Mouse (Mus musculus) liver, embryonic 11.5 days (tissue): ENCODE data around the gene Senp7. TPM values are rescaled to one million over a fixed set of nuclear protein-coding genes. Genes with fewer than 3 reads are reported as not detected.
"Not testable (repeated sequence)": the region's sequence is repeated elsewhere in the genome, so short reads cannot be mapped to it uniquely, and the experiment has no call there.

Experiments
- ATAC-seq: fragments of 200-750 bp; cut with Nextera tagmentation; replicated peaks from 2 replicates; pipeline ENCODE4 v1.8.0; 2017; ENCODE audit warnings: moderate number of reproducible peaks, mild to moderate bottlenecking, moderate TSS enrichment, moderate library complexity; ENCODE audit not compliant: low FRiP score
- DNase-seq: peaks from one replicate; pipeline ENCODE4 v3.0.0-alpha.2; 2017; ENCODE audit warnings: low spot score
- H3K27ac ChIP-seq: fragments of 300-500 bp; sonication (generic); 2 replicates; pipeline ENCODE4 v1.5.1; 2014; ENCODE audit warnings: mild to moderate bottlenecking, low read depth, low read length, control low read depth
- H3K27me3 ChIP-seq: fragments of 300-500 bp; sonication (generic); replicated peaks from 2 replicates; pipeline ENCODE4 v1.6.1; 2014; ENCODE audit warnings: low read length, mixed read lengths; ENCODE audit not compliant: control insufficient read depth, insufficient read depth
- H3K36me3 ChIP-seq: fragments of 300-500 bp; sonication (generic); 2 replicates; pipeline ENCODE4 v1.6.1; 2014; ENCODE audit warnings: mild to moderate bottlenecking, low read length, moderate library complexity, mixed read lengths; ENCODE audit not compliant: control insufficient read depth, insufficient read depth
- H3K4me1 ChIP-seq: fragments of 300-500 bp; sonication (generic); replicated peaks from 2 replicates; pipeline ENCODE4 v1.6.1; 2014; ENCODE audit warnings: low read length, mixed read lengths; ENCODE audit not compliant: control insufficient read depth, insufficient read depth
- H3K4me2 ChIP-seq: fragments of 300-500 bp; sonication (generic); 2 replicates; pipeline ENCODE4 v1.6.1; 2014; ENCODE audit warnings: mild to moderate bottlenecking, control low read depth, moderate library complexity
- H3K4me3 ChIP-seq: fragments of 300-500 bp; sonication (generic); 2 replicates; pipeline ENCODE4 v1.5.1; 2014; ENCODE audit warnings: low read depth, low read length, control low read depth
- H3K9ac ChIP-seq: fragments of 300-500 bp; sonication (generic); 2 replicates; pipeline ENCODE4 v1.6.1; 2014; ENCODE audit warnings: low read depth, low read length, control low read depth
- H3K9me3 ChIP-seq: fragments of 300-500 bp; sonication (generic); 2 replicates; pipeline ENCODE4 v1.6.1; 2016; ENCODE audit warnings: low read length, inconsistent platforms, mixed read lengths; ENCODE audit not compliant: control insufficient read depth
- WGBS: fragments of 180-500 bp; shearing (Covaris S2); extraction: QIAGEN DNeasy Blood & Tissue Kit; methylation state at CpG from one replicate; pipeline ENCODE4 v1.1.7; 2014; 5-methylcytosine and 5-hydroxymethylcytosine counted together
- polyA plus RNA-seq: library from polyadenylated mRNA; unstranded; fragments of >200 nt; fragmentation: Nextera tagmentation; extraction: Ambion mirVana; gene quantifications from 2 replicates; pipeline ENCODE4 v1.2.1, GENCODE M21; 2014

Senp7 gene
- polyA plus RNA-seq = 24.1 and 29.2 TPM in 2 replicates

DNA sequence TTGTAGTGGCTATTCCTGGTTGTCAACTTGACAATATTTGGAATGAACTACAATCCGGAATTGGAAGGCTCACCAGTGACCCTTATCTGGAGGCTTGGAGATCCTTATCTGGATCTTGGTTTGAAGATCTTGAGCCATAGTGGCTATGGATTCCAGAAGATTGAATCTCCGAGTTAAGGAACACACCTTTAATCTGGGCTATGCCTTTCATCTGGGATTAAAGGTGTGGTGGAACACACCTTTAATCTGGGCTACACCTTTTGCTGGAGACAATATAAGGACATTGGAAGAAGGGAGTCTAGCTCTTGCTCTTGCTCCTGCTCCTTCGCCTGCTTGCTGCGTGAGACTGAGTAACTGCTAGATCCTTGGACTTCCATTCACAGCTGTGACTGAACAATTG lies at the start of gene Senp7:
Gene Senp7 (plus strand): TSS at position 301 of the 400 bp plus-strand sequence.
- H3K36me3 ChIP-seq, DNase-seq, H3K4me2 ChIP-seq, H3K4me1 ChIP-seq, H3K4me3 ChIP-seq, H3K9me3 ChIP-seq, H3K27ac ChIP-seq, H3K27me3 ChIP-seq, H3K9ac ChIP-seq, ATAC-seq: not testable (repeated sequence)
- WGBS = no CpG with 5 or more reads among the region's 4 CpGs

DNA sequence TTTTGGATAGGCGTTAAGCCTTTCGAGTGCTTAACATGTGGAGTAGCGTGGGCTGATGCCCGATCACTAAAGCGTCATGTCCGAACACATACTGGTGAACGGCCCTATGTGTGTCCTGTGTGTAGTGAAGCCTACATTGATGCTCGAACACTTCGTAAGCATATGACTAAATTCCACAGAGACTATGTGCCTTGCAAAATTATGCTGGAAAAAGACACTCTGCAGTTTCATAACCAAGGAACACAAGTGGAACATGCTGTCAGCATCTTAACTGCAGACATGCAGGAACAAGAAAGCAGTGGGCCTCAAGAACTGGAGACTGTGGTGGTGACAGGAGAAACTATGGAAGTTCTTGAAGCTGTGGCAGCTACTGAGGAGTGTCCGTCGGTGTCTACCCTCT lies 41.3 kb upstream of the Senp7 start:
- Histone ChIP-seq H3K36me3 (peaks cover 16% of the 10 kb centered on the region; the same call in 1 of the 2 replicates), H3K4me1 (no peaks in the 10 kb centered on the region), H3K9me3 (no peaks in the 10 kb centered on the region), H3K27me3 (no peaks in the 10 kb centered on the region), H3K4me3 (no peak overlapping the region), H3K4me2 (no peak overlapping the region), H3K27ac (no peak overlapping the region), H3K9ac (no peak overlapping the region)
- no peak for DNase-seq
- no peak for ATAC-seq
- 92% methylated on average over 11 of the region's 11 CpGs for WGBS

DNA sequence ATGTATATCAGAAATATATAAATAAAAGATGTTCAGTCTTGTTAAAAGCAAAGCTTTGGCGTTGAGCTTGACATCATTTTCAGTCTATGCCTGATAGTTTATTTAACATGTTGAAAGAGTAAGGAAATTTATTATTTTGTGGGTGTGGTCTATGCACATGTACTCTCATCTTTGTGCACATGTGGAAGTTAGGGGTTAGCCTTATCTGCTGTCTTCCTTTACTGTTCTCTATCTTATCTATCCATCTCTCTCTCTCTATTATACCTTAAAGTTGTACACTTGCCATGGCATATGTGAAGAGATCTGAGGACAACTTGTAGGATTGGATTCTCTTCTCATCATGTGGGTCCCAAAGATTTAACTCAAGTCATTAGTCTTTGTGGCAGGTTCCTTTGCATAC lies 39.3 kb upstream of the Senp7 start:
- Histone ChIP-seq H3K4me3 (no peak overlapping the region), H3K9me3 (no peaks in the 10 kb centered on the region), H3K27me3 (no peaks in the 10 kb centered on the region), H3K36me3 (peaks cover 15% of the 10 kb centered on the region; the same call in 1 of the 2 replicates), H3K9ac (no peak overlapping the region), H3K27ac (no peak overlapping the region), H3K4me1 (no peaks in the 10 kb centered on the region), H3K4me2 (no peak overlapping the region)
- DNase-seq (no peak), ATAC-seq (no peak)
- WGBS = 84% methylated on average over 1 of the region's 1 CpGs

DNA sequence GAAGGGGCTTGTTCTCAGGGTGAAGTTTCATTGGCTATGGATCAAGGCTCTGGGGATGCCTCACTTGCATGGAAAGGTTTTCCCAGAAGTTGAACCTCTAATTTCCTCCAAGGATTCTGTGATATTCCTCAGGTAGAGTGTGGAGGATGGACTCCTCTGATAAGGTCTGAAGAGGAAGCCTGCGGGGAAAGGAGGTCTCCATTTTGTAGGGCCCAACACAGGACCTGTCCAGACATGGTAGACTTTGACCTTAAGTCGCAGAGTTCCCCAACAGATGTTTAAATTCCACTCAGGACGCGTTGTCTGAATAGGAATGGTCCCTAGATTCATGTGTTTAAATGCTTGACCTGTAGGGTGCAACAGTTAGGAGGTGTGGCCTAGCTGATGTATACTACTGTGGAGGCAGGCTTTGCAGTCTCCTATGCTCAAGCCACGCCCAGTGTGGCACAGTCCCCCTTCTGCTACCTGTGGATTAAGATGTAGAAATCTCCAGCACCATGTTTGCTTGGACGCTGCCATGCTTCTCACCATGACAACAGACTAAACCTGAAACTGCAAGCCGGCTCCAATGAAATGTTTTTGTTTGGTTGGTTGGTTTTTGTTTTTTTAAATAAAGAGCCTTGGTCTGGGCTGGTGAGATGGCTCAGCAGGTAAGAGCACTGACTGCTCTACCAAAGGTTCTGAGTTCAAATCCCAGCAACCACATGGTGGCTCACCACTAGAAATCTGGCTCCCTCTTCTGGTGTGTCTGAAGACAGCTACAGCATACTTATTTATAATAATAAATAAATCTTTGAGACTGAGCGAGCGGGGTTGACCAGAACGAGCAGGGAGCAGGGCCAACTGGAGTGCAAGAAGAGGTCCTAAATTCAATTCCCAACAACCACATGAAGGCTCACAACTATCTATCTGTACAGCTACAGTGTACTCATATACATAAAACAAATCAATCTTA lies 35.1 kb upstream of the Senp7 start:
- WGBS = 91% methylated on average over 10 of the region's 10 CpGs
- Histone ChIP-seq H3K4me1 (no peaks in the 10 kb centered on the region), H3K36me3 (peaks cover 9% of the 10 kb centered on the region), H3K27ac (no peak overlapping the region), H3K4me3 (no peak overlapping the region), H3K9me3 (no peaks in the 10 kb centered on the region), H3K4me2 (no peak overlapping the region), H3K9ac (no peak overlapping the region), H3K27me3 (no peaks in the 10 kb centered on the region)
- ATAC-seq (peak; percentile 51; the same call in 1 of the 2 replicates), DNase-seq (no peak)

DNA sequence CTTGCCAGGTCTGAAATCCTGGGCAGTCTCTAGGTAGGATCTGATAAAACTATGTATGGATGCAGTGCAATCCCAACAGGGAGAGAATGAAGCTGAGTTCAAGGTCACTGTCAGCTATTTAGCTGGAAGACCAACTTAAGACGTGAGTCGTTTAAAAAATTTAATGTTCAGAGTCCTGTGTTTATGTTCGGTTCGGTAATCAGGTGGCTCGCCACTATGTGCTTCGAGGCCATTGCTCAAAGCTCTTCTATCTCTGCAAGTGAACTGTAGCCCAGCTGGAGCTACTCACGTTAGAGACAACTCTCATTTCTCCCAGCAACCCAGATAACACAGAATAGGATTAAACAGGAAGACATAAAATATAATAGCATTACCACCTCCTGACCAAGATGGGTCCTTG lies 34.1 kb upstream of the Senp7 start:
- H3K9ac ChIP-seq = no peak overlapping the region
- no peaks in the 10 kb centered on the region for H3K4me1 ChIP-seq
- H3K27ac ChIP-seq = no peak overlapping the region
- H3K36me3 ChIP-seq = peaks cover 17% of the 10 kb centered on the region
- no peak overlapping the region for H3K4me3 ChIP-seq
- 83% methylated on average over 7 of the region's 7 CpGs for WGBS
- DNase-seq (no peak), ATAC-seq (no peak)
- H3K4me2 ChIP-seq = no peak overlapping the region
- H3K9me3 ChIP-seq = no peaks in the 10 kb centered on the region
- H3K27me3 ChIP-seq = no peaks in the 10 kb centered on the region

DNA sequence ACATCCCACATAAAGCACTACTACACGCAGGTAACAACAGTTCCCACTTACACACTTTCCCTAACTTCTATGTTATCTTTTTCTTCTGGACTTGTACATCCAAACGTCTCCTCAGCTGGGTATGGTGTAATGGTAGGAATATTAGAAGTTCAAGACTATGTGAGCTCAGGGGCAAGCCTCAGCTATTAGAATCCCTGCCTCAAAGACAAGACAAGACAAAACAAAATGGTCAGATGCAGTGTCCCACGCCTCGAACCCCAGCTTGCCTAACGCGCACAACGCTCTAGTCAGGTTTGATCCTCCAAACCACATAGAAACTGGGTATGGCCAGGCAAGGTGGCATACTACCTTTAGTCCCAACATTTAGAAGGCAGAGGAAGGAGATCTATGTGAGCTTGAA lies 28.5 kb upstream of the Senp7 start:
- Histone ChIP-seq H3K4me3 (no peak overlapping the region), H3K9ac (no peak overlapping the region), H3K4me2 (no peak overlapping the region), H3K36me3 (peaks cover 36% of the 10 kb centered on the region), H3K27ac (no peak overlapping the region), H3K4me1 (no peaks in the 10 kb centered on the region), H3K27me3 (no peaks in the 10 kb centered on the region), H3K9me3 (no peaks in the 10 kb centered on the region)
- ATAC-seq = no peak
- no peak for DNase-seq
- WGBS = 96% methylated on average over 7 of the region's 7 CpGs

DNA sequence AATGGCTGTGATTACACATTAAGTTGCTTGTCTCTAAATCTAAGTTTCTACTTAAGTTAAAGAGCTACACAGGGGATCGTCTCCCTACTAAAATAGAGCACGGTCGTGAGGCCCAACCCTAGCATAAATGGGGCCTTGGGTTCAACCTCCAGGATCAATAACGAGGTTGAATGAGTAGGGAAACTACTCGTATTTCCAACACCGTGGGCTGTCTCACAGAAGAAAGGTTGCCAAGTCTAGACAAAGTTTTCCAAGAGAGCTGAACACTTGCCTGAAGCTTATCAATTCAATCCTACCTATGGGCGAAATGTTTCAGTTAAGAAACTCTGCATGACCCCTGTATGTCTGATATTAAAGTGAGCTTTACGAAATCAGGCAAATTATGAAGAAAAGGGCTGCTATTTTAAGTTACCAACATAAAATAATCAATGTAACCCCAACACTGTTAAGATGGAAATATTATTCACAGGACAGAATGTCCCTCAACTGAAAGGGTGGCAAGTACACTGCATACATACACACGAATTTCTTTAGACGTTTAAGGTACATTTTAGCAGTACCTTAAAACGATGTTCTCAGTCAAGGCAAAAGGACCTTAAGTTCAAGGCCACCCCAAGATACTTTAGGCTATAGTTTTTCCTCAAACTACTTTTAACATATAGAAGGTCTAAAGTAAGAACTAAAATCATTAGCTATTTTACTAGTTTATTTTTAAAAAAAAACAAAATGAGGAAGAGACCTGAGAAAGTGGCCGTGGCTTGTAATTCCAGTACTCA lies 20.1 kb upstream of the Senp7 start:
- H3K36me3 ChIP-seq = peaks cover 15% of the 10 kb centered on the region
- no peaks in the 10 kb centered on the region for H3K9me3 ChIP-seq
- ATAC-seq = no peak
- DNase-seq = no peak
- 36% methylated on average over 12 of the region's 12 CpGs for WGBS
- H3K27ac ChIP-seq = no peak overlapping the region
- H3K4me1 ChIP-seq = peaks cover 20% of the 10 kb centered on the region
- no peaks in the 10 kb centered on the region for H3K27me3 ChIP-seq
- H3K9ac ChIP-seq = peak overlapping the region; percentile 96
- H3K4me3 ChIP-seq = peak overlapping the region; percentile 68
- peak overlapping the region; percentile 67 for H3K4me2 ChIP-seq

DNA sequence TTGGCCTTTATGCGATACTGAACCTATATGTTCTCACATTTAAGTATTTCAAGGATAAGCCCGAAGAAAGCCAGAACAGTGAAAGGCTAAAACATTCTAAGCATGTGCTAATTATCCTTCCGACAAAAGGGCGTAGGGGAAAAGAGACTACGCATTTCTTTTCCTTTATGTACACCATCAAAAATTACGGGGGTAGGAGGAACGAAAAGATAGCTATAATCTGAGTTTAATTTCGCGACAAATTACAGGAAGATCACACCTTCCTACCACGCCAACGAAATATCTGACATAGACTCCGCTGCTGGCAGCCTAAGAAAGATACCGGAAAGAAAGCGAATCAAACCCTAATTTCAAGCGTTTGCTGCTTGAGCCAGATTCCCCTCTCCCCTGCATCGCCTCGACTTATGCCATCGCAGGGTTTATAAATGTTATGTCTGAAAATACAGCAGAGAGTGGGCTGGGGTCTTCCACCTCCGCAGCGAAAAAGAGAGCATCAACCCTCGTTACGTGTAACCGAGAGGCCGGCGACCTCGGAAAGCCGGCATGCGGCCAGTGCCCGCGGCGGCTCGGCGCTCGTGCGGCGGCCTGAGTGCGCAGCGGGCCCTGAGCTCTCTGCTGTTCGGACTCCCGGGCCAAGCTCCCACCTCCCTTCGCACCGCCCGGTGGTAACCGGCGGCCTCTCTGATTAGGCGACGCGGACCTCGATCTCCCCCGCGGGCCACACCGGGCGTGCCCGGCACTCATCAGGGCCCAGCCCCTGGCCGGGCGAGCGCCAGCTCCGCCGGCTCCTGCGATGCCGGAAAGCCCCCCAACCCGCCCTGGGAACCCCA lies 19.2 kb upstream of the Senp7 start:
- H3K4me3 ChIP-seq = peak overlapping the region; percentile 68
- no peaks in the 10 kb centered on the region for H3K9me3 ChIP-seq
- peaks cover 20% of the 10 kb centered on the region for H3K4me1 ChIP-seq
- peak overlapping the region; percentile 80 for H3K27ac ChIP-seq
- H3K4me2 ChIP-seq = peak overlapping the region; percentile 67
- peak; percentile 81 for DNase-seq
- peak; percentile 86 for ATAC-seq
- peak overlapping the region; percentile 96 for H3K9ac ChIP-seq
- no peaks in the 10 kb centered on the region for H3K27me3 ChIP-seq
- under 1% methylated on average over 61 of the region's 62 CpGs for WGBS
- H3K36me3 ChIP-seq = peaks cover 21% of the 10 kb centered on the region
